Mouse (Mus musculus) cerebellum, adult 2 months (tissue): ENCODE results near the gene 2210408I21Rik. TPM values are rescaled to one million over a fixed set of nuclear protein-coding genes. Genes with fewer than 3 reads are reported as not detected.

Experiments used
- DNase-seq, 2 experiments: peaks; one replicate each; pipeline ENCODE4 v3.0.0; 2021
- H3K27ac ChIP-seq: fragments of 200-500 bp; 2 replicates; pipeline ENCODE4 v1.5.1; 2012; ENCODE audit warnings: low read length, control low read depth, inconsistent platforms; ENCODE audit not compliant: insufficient read depth
- H3K27me3 ChIP-seq: fragments of 200-500 bp; 2 replicates; pipeline ENCODE4 v1.6.1; 2012; ENCODE audit warnings: inconsistent platforms, mild to moderate bottlenecking, low read length, moderate library complexity; ENCODE audit not compliant: control insufficient read depth, insufficient read depth
- H3K4me1 ChIP-seq: fragments of 200-500 bp; 2 replicates; pipeline ENCODE4 v1.6.1; 2011; ENCODE audit warnings: low read length; ENCODE audit not compliant: control insufficient read depth, insufficient read depth
- H3K4me3 ChIP-seq: fragments of 200-500 bp; replicated peaks from 2 replicates; pipeline ENCODE3; 2011; ENCODE audit warnings: mild to moderate bottlenecking, low read depth, low read length, control low read depth; ENCODE audit not compliant: insufficient read depth
- CTCF ChIP-seq: fragments of 200-500 bp; IDR thresholded peaks from 2 replicates; pipeline ENCODE4 v1.5.1; 2011; ENCODE audit warnings: low read depth, mild to moderate bottlenecking, control low read depth, low read length, moderate library complexity, borderline replicate concordance; ENCODE audit not compliant: insufficient read depth
- POLR2A ChIP-seq: fragments of 200-500 bp; IDR thresholded peaks from 2 replicates; pipeline ENCODE4 v1.6.1; 2011; ENCODE audit warnings: low read length, control low read depth, borderline replicate concordance; ENCODE audit not compliant: insufficient read depth
- WGBS: fragments of 180-500 bp; shearing (Covaris S2); methylation state at CpG from one replicate; pipeline ENCODE4 v1.1.7; 2018; 5-methylcytosine and 5-hydroxymethylcytosine counted together
- polyA plus RNA-seq: library from polyadenylated mRNA; depleted of rRNA; stranded (reverse); fragments of >200 nt; gene quantifications from 2 replicates; pipeline ENCODE4 v1.2.3, GENCODE M21; 2012

The 2210408I21Rik gene
- polyA plus RNA-seq, 1 experiment: 5.4 TPM

DNA sequence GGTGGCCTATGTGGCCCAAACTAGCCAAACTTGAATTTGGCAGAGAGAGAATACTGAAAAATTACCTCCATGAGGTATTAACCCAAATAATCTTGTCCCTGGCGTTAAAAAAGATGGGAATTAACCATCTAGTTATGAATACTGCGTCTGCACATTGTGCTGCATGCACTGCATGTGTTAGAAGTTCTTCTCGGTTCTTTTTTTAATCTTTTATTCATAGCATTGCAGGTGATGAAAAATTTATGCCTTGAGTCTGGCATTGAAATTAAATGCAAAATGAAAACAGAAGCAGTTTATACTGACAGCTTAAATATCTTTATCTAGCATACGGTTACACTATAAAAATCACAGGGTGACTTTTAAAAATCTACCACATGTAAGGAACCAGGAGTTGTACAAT, 341.1 kb downstream of the 2210408I21Rik start:
- Histone ChIP-seq H3K27ac (no peak overlapping the region), H3K4me3 (no peak overlapping the region), H3K27me3 (no peaks in the 10 kb centered on the region), H3K4me1 (no peaks in the 10 kb centered on the region)
- WGBS: 76% methylated on average over 4 of the region's 4 CpGs
- TF ChIP-seq POLR2A (no peak), CTCF (no peak)
- no peak for DNase-seq

DNA sequence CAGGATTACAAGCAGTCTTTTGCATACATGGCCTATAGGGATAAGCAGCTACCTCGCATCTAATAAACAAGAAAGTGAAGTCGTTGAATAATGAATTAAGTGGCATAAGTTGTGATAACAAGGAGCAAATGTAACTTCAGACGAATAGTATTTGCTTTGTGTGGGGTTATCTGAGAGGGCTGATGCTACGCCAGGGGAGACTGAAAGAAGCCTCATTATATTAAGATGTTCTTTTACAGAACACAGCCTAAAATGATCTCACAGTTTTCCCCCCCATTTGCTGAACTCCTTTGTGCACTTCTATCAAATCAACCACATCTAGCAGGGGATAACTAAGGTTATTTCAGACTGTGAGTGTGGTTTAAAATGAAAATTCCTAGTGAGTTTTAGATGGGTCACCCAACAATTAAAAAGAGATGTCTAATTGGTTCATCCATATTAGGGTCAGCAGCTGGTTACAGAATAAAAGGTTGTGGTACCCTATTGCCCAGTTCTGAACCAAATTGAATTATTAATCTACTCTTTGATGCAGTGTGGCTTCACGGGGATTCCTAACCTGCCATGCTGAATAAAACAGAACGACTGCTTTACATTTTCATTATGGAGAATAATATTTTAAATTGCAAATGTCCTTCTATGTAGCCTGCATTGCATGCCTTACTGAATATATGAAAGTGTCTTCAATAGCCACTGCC, 343.2 kb downstream of the 2210408I21Rik start:
- Histone ChIP-seq H3K27ac (no peak overlapping the region), H3K4me3 (no peak overlapping the region), H3K27me3 (no peaks in the 10 kb centered on the region), H3K4me1 (no peaks in the 10 kb centered on the region)
- TF ChIP-seq POLR2A: no peak
- no peak for TF ChIP-seq CTCF
- 44% methylated on average over 6 of the region's 6 CpGs for WGBS
- DNase-seq: no peak

DNA sequence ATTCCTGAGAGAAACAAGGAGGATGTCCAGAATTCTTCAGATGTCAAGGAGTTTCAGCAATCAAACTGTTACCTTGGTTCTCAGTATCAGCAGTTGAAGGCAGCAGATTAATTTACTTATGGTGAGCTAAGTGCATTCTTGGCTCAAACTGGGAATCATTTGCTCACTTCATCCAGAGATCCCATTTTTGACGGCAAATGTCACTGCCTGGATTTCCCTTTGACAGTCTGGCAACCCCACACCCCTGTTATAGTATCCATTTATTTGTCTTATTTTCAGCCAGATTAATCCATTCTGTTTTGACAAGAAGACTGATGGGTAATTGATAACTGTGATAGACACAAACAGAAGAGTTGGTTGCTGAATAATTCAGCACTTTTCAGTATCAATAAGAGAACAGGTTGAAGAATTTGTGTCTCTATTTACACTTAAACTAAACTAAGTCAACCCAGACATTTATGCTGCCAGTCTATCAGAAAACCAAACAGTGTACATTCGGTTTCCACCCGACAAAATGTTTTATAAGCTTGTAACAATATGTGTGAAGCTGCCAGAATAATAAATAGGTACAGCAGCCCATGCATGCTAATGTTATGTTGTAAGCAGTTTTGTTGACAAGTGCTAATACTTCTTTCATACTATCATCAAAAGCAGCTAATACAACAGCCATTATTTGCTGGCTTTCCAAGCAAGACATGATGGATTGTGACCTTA, 354.8 kb downstream of the 2210408I21Rik start:
- TF ChIP-seq CTCF (no peak), POLR2A (no peak)
- no peak overlapping the region for H3K27ac ChIP-seq
- no peaks in the 10 kb centered on the region for H3K27me3 ChIP-seq
- WGBS: 16% methylated on average over 3 of the region's 3 CpGs
- no peaks in the 10 kb centered on the region for H3K4me1 ChIP-seq
- H3K4me3 ChIP-seq: no peak overlapping the region
- DNase-seq: no peak

DNA sequence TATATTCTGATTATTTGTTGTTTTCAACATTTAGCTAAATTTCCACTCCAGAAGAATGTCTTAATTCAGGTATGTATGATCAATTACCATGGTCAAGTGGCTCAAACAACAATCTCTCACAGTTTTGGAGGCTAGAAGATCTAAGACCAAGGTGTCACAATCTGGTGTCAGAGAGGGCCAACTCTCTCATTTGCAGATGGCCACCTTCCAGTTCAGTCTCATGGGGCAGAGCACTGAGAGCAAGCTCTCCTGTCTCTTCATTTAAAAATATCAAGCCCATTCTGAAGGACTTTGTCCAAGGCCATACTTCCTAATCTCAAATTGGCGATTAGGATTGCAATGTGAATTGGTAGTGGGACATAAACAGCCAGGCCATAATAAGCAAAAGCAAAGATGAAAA, 378.7 kb downstream of the 2210408I21Rik start:
- TF ChIP-seq CTCF: no peak
- no peak for TF ChIP-seq POLR2A
- H3K4me1 ChIP-seq: no peaks in the 10 kb centered on the region
- no peak overlapping the region for H3K4me3 ChIP-seq
- H3K27ac ChIP-seq: no peak overlapping the region
- 19% methylated on average over 1 of the region's 1 CpGs for WGBS
- no peaks in the 10 kb centered on the region for H3K27me3 ChIP-seq
- no peak for DNase-seq

DNA sequence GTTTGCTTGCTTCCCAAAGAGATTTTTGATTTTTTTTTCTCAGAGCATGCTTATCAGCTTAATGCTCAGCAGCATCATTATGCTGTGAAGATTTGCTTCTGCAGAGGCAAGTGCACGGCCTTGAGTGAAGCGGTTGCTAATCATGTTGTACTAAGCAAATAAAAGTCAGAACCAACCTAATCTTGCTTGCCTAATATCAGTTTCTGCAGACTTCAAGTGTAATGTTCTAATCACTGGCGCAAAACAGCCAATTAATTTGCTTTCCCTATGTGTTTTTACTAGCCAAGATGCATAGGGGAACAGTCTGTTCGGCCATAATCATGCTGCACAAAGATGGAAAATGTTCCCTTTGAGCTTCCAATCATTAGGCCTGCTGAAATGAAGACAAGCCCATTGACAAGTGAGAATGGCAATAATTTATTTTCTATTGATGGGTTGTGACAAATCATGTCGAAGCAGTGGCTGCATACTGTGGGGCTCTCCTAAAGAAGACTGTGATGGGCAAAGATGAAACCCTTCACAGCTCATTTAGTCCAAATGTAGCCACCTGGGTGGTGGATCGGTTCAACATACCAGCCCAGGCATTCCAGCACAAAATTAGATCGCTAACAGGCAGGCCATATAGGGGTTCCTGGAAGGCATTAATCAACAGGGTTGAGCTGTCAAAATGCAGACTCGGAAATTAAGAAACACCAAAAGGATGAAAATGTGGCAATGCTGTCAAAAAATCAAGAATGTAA, 393.8 kb downstream of the 2210408I21Rik start:
- H3K4me1 ChIP-seq: no peaks in the 10 kb centered on the region
- H3K27ac ChIP-seq: no peak overlapping the region
- WGBS: 65% methylated on average over 8 of the region's 8 CpGs
- TF ChIP-seq CTCF (no peak), POLR2A (no peak)
- DNase-seq: no peak
- no peak overlapping the region for H3K4me3 ChIP-seq
- no peaks in the 10 kb centered on the region for H3K27me3 ChIP-seq

DNA sequence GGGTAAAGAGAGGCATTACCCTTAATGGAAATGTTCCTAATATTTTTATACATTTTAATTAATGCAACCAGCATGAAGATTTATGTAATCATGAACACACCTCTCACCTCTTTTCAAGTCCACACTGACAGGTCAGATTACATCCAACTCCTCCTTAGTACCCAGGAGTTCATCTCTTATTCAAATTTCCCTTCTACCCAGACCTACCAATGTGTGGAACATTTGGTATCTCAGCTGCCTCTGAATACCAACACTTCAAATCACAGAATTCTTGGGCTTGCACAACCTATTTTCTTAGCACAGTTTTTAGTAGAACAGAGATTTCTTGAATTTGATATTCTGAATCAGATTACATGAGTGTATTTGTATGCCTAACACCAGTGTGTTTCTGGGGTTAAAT, 394.4 kb downstream of the 2210408I21Rik start:
- Histone ChIP-seq H3K4me3 (no peak overlapping the region), H3K27me3 (no peaks in the 10 kb centered on the region), H3K27ac (no peak overlapping the region), H3K4me1 (no peaks in the 10 kb centered on the region)
- DNase-seq: no peak
- TF ChIP-seq POLR2A: no peak
- no peak for TF ChIP-seq CTCF

DNA sequence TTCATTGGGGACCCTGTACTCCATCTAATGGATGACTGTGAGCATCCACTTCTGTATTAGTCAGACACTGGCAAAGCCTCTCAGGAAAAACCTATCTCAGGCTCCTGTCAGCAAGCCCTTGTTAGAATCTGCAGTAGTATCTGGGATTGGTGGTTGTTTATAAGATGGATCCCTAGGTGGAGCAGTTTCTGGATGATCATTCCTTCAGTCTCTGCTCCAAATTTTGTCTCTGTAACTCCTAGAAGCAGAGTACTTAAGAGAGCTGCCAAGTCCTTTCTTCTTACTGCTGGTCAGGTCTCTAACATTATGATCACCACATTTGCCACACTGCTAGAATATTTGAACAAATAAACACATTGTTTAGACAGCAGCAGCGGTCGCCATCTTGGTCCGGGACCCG, 402.1 kb downstream of the 2210408I21Rik start:
- Histone ChIP-seq H3K27me3 (no peaks in the 10 kb centered on the region), H3K4me1 (no peaks in the 10 kb centered on the region), H3K27ac (no peak overlapping the region), H3K4me3 (no peak overlapping the region)
- TF ChIP-seq POLR2A (no peak), CTCF (no peak)
- DNase-seq: no peak
- 87% methylated on average over 4 of the region's 4 CpGs for WGBS
